9 mouse cellular contexts compared by ENCODE assay signal in genomic region chr1:193368055-193368454, GRCm38 (mm10). TPM values are rescaled to one million over a fixed set of nuclear protein-coding genes. Genes with fewer than 3 reads are reported as not detected.
A peak's percentile ranks its signal among the peaks of the same experiment; 100 is the strongest.
DNase-seq lines count a peak whose midpoint lies in the region; ATAC-seq lines count a peak whose summit lies in the region.
"Had no signal": no experiment of that assay in that cellular context is flagged by ENCODE, and none has a peak within 500 bp of the region (broad histone marks: within the 10 kb centered on the region; RNA-seq: fewer than 3 reads in every experiment).

No protein-coding gene starts in this region.

- no peaks in the 10 kb centered on the region for H3K9me3 ChIP-seq in heart, embryonic 12.5 days (replicated peaks)
- no peaks in the 10 kb centered on the region for H3K9me3 ChIP-seq in midbrain, embryonic 14.5 days (ENCODE audit: control insufficient read depth, low read length)

- H3K27me3 ChIP-seq in heart, embryonic 12.5 days (replicated peaks), result no peaks in the 10 kb centered on the region
- no peaks in the 10 kb centered on the region for H3K27me3 ChIP-seq in midbrain, embryonic 14.5 days (ENCODE audit: control insufficient read depth, insufficient read depth, low read length)

- 22% methylated on average over 10 of the region's 10 CpGs for WGBS in heart, embryonic 12.5 days
- 13% methylated on average over 10 of the region's 10 CpGs for WGBS in midbrain, embryonic 14.5 days

- H3K4me2 ChIP-seq in heart, embryonic 12.5 days, result peak overlapping the region; percentile 51
- peak overlapping the region; percentile 92 for H3K4me2 ChIP-seq in midbrain, embryonic 14.5 days (ENCODE audit: low read length)

- ATAC-seq in heart, embryonic 12.5 days (ENCODE audit: insufficient number of reproducible peaks, low FRiP score), result no peak
- ATAC-seq in midbrain, embryonic 14.5 days (ENCODE audit: low FRiP score, low TSS enrichment), result peak; percentile 39; the same call in 1 of the 2 replicates

- no peak overlapping the region for H3K4me3 ChIP-seq in heart, embryonic 12.5 days
- H3K4me3 ChIP-seq in midbrain, embryonic 14.5 days (replicated peaks; ENCODE audit: low read depth, low read length), result peak overlapping the region; percentile 60

- no peaks in the 10 kb centered on the region for H3K36me3 ChIP-seq in heart, embryonic 12.5 days
- no peaks in the 10 kb centered on the region for H3K36me3 ChIP-seq in midbrain, embryonic 14.5 days (ENCODE audit: control insufficient read depth, insufficient read depth, low read length)

- H3K4me1 ChIP-seq in heart, embryonic 12.5 days (replicated peaks), result peaks cover 33% of the 10 kb centered on the region
- H3K4me1 ChIP-seq in midbrain, embryonic 14.5 days (ENCODE audit: control insufficient read depth, insufficient read depth, low read length), result peaks cover 28% of the 10 kb centered on the region

- intact Hi-C loops in left cerebral cortex, postnatal 14 days (cut with DNase I), result no loop called here

- H3K9ac ChIP-seq in heart, embryonic 12.5 days, result peak overlapping the region; percentile 35; the same call in 1 of the 2 replicates
- peak overlapping the region; percentile 70 for H3K9ac ChIP-seq in midbrain, embryonic 14.5 days (replicated peaks; ENCODE audit: low read length)

- DNase-seq in left cerebral cortex, adult 18-20 months (ENCODE audit: low spot score in 2 of 2), result peak; percentile 63 to 83
- DNase-seq in left cerebral cortex, adult 11 months (ENCODE audit: low spot score), result no peak
- peak; percentile 76 to 78 for DNase-seq in left cerebral cortex, postnatal 14 days (ENCODE audit: low spot score in 2 of 2)
- DNase-seq in midbrain, embryonic 14.5 days, result peak; percentile 77
- no peak for DNase-seq in cerebellum, postnatal 36 days
- no peak for DNase-seq in thymus, postnatal 10 days (ENCODE audit: low spot score in 2 of 2)
- no peak for DNase-seq in kidney, adult 9 months

- peak overlapping the region; percentile 39 for H3K27ac ChIP-seq in heart, embryonic 12.5 days (ENCODE audit: poor library complexity, severe bottlenecking)
- H3K27ac ChIP-seq in midbrain, embryonic 14.5 days (replicated peaks; ENCODE audit: low read depth, low read length), result peak overlapping the region; percentile 50

RNA-seq across cellular contexts. Expression of gene Camk1g, which starts 2.0 kb away (rescaled TPM):
- total RNA-seq in left cerebral cortex, adult 18-20 months (2021), result 10 to 100 TPM; 38.1 to 38.2 TPM
- 6.9 and 7.1 TPM in 2 replicates for polyA plus RNA-seq in heart, embryonic 12.5 days (2016; fragmentation: Nextera tagmentation; extraction: Ambion mirVana)
- total RNA-seq in left cerebral cortex, postnatal 14 days (2021), result 10 to 100 TPM; 42.8 to 43.6 TPM
- polyA plus RNA-seq in midbrain, embryonic 14.5 days (2014; fragmentation: Nextera tagmentation; extraction: Ambion mirVana), result 46.0 and 47.7 TPM in 2 replicates
- total RNA-seq: neutrophil, adult 5-6 weeks had no signal

Comparison
In these comparisons a context has a peak if more than half of its experiments do, and no peak if none do; other contexts are left out.
1. DNase-seq: peak in left cerebral cortex, adult 18-20 months (2 of 2), left cerebral cortex, postnatal 14 days (2 of 2) and midbrain, embryonic 14.5 days (single experiment); none in left cerebral cortex, adult 11 months (single experiment), cerebellum, postnatal 36 days (0 of 2), thymus, postnatal 10 days (0 of 2) and kidney, adult 9 months (single experiment).